Mouse (Mus musculus) lung, adult 2 months (tissue): Measurements from ENCODE around the gene Arhgap24.

ENCODE experiments used
- CTCF ChIP-seq: fragments of 200-500 bp; IDR thresholded peaks from 2 replicates; pipeline ENCODE4 v1.5.1; 2011; ENCODE audit warnings: mild to moderate bottlenecking, low read length, control low read depth; ENCODE audit not compliant: insufficient read depth
- POLR2A ChIP-seq: fragments of 200-500 bp; IDR thresholded peaks from 2 replicates; pipeline ENCODE4 v1.6.1; 2011; ENCODE audit warnings: low read depth, mild to moderate bottlenecking, control low read depth, low read length, borderline replicate concordance; ENCODE audit errors: extremely low read depth

- TF ChIP-seq CTCF (no peak), POLR2A (no peak)
Observed at GRCm38 (mm10) chr5:102452079-102452797, 29.0 kb upstream of the Arhgap24 start.
